Mouse (Mus musculus) bone marrow macrophage, adult 2 months (primary cell): ENCODE results near the gene Bahcc1.

Experiments used
- CTCF ChIP-seq: IDR thresholded peaks from 2 replicates; pipeline ENCODE4 v1.5.1; 2012; ENCODE audit warnings: low read depth, mild to moderate bottlenecking, low read length, moderate library complexity
- POLR2A ChIP-seq: IDR thresholded peaks from 2 replicates; pipeline ENCODE4 v1.6.1; 2012; ENCODE audit warnings: mild to moderate bottlenecking, low read depth, low read length, borderline replicate concordance

GRCm38 (mm10) chr11:120222425-120223104 lies 10.2 kb upstream of the Bahcc1 start:
- TF ChIP-seq POLR2A (no peak), CTCF (no peak)
